Mouse (Mus musculus) cerebellum, adult (tissue): ENCODE measurements at regions not wholly inside any gene's neighbourhood (a gene's known extent, or its start where the extent isn't known, plus 50 kb on each side); places are given as distances from the start of the nearest gene placed in this dataset.

Experiments
- ATAC-seq: cut with Nextera tagmentation; 2 replicates; pipeline ENCODE4 v1.9.2; 2017; ENCODE audit warnings: mild to moderate bottlenecking, moderate library complexity, mixed read lengths; ENCODE audit not compliant: insufficient number of reproducible peaks, low FRiP score, low TSS enrichment

DNA sequence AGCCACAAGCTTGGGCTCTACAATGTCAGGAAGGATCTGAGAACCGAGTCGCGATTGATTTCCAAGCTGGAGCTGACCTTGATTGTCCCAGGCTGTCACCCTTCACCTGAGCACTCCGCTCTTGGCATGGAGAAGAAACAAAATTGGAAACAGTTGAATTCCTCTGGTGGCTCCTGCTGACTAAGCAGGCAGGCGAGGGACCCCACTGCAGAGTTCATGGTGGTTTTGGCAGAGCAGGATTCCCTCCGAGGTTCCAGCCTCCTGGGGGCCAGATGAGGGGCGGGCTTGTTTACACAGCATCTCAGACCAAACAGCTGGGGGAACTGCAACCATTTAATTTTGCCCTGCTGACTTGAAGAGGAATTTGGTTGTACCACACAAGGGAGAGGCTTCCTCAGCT, 224.0 kb upstream of the Adamts9 start:
- no peak for ATAC-seq

DNA sequence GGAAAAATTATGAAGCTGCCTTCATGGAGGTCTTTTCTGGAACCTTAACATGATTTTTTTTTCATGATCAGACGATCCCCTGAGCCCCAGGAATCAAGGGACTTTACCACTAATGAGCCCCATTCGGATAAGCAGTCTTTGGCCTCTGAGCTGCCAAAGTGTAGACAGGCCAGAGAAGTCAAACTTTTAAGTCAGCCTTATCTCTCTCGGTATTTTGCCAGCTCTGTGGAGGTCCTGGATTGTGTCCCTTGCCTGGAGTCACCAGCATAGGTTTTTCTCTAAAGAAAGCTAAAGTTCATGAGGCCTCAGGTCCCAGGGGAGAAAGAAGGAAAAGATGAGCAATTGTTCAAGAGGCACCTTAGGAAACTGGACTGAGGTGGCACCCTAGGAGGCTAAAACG, 222.7 kb upstream of the Adamts9 start:
- ATAC-seq, result no peak

DNA sequence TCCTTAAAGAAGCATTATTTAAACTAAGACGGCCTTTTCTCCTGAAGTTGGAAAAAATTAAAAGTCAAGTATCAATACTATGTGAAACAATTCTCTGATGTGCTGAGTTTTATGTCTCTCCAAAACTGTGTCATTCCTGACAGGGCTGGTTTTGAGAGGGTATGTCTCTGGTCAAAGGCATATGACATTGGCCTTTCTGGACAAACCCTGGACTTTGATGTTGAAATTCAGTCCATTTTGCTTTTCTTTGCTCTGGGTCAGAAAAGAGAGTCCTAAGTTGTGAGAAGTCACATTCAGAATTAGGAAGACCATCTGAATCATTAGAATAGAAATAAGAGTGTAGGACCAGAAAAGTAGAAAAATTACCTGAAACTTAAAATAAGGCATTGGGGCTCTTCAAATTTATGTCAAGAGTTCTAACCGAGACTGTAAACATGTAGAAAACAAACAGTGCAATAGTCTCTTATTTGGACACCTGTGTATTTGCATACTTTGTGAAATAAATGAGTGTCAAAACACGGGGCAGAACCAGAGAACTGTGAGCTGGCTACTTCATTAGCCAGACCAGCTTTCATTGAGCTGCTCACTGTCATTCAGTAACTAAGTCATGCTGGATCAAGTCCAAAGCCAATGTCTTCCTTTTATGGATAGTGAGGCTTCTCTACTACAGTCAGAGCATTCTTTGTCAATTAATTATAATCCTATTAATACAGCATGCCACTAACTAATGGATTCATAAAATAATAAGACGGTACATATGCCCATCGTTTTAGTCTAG, 209.3 kb upstream of the Adamts9 start:
- ATAC-seq, result no peak

GRCm38 (mm10) chr6:93150531-93150930, 207.2 kb upstream of the Adamts9 start:
- no peak for ATAC-seq

DNA sequence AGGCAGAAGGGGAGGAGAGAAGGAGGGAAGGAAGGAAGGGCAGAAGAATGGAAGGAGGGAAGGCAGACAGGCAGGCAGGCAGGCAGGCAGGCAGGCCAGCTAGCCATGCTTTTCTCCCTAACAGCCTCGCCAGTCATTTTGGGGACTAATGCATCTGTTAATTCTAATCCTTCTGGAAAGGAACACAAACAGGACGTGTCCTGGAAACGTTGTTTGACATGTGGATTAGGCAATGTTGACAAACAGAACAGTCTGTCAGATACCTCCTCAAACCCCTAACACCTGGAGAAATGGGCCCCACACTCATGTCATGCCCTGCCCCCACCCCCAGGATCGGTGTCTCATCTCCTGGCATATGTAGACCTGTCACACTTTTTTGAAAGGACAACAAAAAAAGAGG, 206.7 kb upstream of the Adamts9 start:
- ATAC-seq, result no peak

GRCm38 (mm10) chr6:93140331-93140731, 197.0 kb upstream of the Adamts9 start:
- ATAC-seq, result no peak

GRCm38 (mm10) chr6:93133940-93134339, 190.6 kb upstream of the Adamts9 start:
- no peak for ATAC-seq

DNA sequence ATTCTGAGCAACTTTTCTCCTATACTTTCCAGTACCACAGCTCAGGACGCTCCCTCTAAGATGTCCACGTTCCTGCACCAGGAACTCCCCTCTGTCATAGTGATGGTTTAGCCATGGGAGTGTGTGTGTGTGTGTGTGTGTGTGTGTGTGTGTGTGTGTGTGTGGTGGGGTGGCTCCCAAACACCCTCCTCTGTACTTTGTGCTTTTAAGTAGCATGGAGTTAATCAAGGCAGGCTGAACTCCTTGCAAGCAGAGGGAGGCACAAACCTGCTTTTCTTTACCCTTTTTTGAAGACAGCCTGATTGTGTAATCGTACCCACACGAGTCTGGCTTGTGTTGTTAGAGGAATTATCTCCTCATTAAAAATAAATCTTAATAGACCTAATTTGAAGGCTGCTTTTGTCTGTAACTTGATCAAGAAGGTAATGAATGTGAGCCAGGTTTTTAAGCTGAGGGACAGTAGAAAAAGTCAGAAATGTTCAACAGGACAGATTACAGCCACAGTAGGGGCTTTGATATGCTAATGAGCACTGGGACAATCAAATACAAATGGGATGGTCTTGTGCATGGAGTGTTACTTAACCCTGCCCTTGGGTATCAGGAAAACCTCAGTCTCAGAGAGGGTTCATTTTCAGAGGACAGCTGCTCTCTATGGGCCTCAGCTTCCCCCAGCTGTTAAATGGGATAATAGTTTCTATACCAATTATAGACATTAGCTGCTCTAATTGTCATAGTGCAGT, 187.8 kb upstream of the Adamts9 start:
- ATAC-seq, result no peak

DNA sequence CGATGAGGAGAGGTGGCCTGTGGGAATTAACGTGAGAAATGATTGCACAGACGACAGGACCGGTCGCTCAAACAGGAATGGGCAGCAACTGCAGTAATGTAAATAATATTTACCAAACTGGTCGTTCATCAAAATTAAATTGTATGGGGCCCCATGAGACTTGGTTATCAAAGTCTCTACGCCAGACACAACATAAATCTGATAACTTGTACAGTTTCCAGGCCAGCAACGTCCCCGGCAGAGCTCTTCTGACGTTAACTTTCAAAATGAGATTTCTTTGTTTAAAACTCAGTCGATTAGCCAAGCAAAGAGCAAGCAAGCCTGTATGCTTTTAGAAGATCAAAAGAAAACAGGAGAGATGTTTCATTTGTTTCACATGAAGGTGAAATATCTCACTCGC, 176.2 kb upstream of the Adamts9 start:
- ATAC-seq, result no peak

DNA sequence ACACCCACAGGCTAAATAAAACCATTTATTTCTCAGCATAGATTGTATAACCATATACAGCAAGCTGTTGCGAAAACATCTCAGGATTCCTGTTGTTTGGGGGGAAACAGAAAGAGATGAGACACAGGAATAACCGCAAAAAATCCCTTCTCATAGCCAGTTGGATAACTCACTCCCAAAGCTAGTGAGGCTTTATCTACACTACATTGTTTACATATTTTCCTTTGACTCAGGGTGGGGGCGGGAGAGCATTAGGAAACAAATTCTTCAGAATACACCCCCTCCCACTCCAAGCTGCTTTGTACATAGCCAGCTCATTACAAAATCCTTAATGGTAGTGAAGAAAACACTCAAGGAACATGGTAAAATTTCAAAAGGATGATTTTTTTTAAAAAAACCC, 170.1 kb upstream of the Adamts9 start:
- no peak for ATAC-seq

DNA sequence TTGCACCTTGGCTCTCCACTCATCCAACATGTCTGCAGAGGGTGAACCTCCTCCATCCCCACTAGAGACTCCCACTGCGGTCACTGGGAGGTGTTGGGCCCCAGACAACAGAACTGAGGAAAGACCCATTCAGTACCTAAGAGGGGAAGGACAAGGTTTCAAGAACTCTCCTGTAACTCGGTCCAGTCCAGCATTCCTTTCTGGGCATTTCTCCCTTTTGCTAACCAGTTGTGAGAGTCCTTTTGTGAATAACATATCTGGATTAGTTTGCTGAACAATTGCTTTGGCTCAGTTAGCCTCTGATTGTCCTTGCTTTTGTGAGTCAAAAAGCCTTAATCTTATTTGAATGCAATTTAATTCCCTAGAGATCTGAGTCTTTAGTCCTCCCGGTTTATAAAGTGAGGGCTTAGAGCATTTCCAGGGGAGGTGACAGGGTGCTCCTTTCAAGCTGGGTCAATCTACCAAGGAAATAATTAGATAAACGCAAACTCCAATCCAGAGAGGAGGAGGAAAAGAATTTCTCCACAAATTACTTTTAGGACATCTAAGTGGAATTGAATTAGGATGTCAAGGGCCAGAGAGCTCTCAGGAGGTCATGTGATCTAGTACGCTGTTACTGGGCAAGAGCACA, 151.6 kb upstream of the Adamts9 start:
- ATAC-seq, result no peak

DNA sequence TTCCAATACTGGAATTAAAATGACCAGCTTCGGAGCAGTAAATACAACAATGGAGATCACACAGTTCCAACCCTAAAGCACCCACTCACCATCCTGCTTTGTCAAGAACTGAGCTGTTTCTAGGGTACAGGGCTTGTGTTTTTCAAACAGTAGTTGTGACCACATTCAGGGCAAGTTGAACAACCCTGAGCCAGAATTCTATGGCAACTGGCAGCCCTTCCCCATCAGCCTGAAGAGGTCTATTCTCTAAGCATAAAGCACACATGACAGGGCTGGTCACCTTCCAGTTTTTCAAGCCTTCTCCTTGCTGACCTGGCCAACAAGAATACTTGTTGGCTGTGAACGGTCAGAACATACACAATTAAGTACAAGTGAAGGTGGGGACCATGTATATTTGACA, 150.5 kb upstream of the Adamts9 start:
- ATAC-seq, result no peak

DNA sequence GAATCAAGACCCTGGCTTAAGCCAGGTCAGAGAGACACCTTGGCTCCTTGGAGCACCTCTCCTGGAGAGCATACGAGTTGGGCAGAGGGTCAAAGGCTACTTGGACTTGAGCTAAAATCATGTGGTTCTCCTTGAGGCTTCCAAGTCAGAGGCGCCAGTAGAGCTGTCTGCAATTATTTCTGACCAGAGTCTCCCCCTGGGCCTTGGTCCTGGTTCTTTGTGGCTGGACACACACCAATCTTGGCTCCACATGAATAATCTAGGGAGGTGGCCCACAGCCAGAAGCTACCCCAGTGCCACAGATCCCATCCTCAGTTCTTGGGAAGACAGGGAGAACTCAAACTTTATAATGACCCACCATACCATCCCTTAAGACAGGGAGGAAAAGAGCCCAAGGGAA, 144.0 kb upstream of the Adamts9 start:
- ATAC-seq, result no peak

DNA sequence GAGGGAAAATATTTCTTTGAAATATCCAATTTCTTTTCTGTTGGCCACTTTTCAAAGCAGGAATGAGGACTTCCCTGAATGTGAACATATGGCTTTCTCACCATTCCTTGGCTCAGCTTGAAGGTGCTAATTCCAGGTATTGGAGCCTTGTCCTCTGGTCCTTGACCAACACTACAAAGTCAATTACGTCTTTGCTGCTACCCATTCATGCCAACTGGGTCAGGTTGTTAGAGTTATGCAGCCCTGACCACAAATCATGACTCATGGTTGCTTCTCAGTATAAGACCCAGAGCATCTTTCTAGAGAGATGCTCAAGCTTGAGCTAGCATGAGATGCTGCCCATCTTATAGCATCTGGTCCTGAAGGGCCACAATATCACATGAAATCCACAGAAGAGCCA, 141.0 kb upstream of the Adamts9 start:
- ATAC-seq, result no peak

GRCm38 (mm10) chr6:93083716-93084115, 140.4 kb upstream of the Adamts9 start:
- no peak for ATAC-seq

DNA sequence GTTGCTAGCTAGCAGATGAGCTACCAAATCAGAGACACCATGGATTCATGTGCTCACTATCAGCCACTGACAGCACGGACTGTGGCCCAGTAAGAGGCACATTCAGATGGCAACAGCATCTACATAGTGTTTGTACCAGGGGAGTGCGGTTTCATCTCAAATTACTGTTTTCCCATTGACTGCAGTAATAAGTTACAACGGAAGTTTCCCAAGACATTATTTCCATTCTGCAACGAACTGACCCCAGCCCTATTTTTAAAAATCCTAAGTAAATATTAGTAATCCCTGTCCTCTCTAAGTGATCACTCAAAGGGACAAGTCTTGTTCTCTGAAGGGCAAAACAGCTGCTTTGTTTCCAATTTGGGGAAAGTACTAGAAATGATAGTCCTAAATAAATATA, 138.9 kb upstream of the Adamts9 start:
- ATAC-seq, result no peak

- ATAC-seq, result no peak
These were observed 133.4 kb upstream of the Adamts9 start for GRCm38 (mm10) chr6:93076681-93077080.

- ATAC-seq, result no peak
These were observed 132.6 kb upstream of the Adamts9 start for GRCm38 (mm10) chr6:93075867-93076266.

- ATAC-seq, result no peak
These were observed 131.7 kb upstream of the Adamts9 start for GRCm38 (mm10) chr6:93075011-93075410.

GRCm38 (mm10) chr6:93070916-93071315, 127.6 kb upstream of the Adamts9 start:
- ATAC-seq, result no peak

- no peak for ATAC-seq
These were observed 124.5 kb upstream of the Adamts9 start for GRCm38 (mm10) chr6:93067808-93068207.
